Mouse (Mus musculus): ENCODE measurements around the gene Prss53. TPM values are rescaled to one million over a fixed set of nuclear protein-coding genes. Genes with fewer than 3 reads are reported as not detected.
"Not testable (repeated sequence)": the region's sequence is repeated elsewhere in the genome, so short reads cannot be mapped to it uniquely, and the experiment has no call there.

Prss53 gene
- polyA plus RNA-seq, 1 experiment from 2014 or later: 2.4 TPM

DNA sequence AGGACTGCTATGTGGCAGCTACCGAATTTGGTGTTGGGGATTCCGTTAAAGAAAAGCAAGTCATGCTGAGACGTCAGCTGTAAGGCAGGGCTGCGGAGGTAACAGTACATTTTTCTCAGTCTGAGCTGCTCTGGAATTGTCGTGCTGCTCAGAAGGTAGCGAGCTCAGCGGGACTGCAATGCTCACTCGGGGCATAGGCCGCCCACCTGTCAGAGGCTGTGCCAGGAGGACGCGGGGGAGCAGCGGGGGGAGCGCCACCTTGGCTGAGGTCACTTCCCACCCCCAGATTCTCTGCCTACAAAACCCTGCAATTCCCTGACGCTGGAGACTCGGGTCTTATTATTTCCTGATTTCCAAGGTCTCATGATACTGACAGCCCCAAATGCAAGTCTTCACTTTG, 49.9 kb downstream of the Prss53 start:
- Histone ChIP-seq H3K27ac (replicated peaks) (peak overlapping the region; percentile 97), H3K4me1 (peaks cover 14% of the 10 kb centered on the region), H3K9ac (peak overlapping the region; percentile 50), H3K27me3 (no peaks in the 10 kb centered on the region), H3K9me3 (replicated peaks) (no peaks in the 10 kb centered on the region), H3K36me3 (peaks cover 23% of the 10 kb centered on the region), H3K4me3 (replicated peaks) (peak overlapping the region; percentile 66), H3K4me2 (replicated peaks) (peak overlapping the region; percentile 90)
- 2% methylated on average over 15 of the region's 15 CpGs for WGBS
- ATAC-seq (ENCODE audit: insufficient number of reproducible peaks, low FRiP score, low TSS enrichment, low read depth): 0 out of 2 replicates have a peak, but pooled peaks have one; percentile 22

GRCm38 (mm10) chr7:127840031-127840430, 50.7 kb downstream of the Prss53 start:
- WGBS: 84% methylated on average over 2 of the region's 2 CpGs
- not testable (repeated sequence) for H3K9ac ChIP-seq; ATAC-seq (ENCODE audit: insufficient number of reproducible peaks, low FRiP score, low TSS enrichment, low read depth); H3K27me3 ChIP-seq; H3K9me3 ChIP-seq (replicated peaks); H3K27ac ChIP-seq (replicated peaks); H3K4me3 ChIP-seq (replicated peaks); H3K4me2 ChIP-seq (replicated peaks)
- H3K4me1 ChIP-seq: peaks cover 14% of the 10 kb centered on the region
- peaks cover 16% of the 10 kb centered on the region for H3K36me3 ChIP-seq

GRCm38 (mm10) chr7:127837878-127838277, 52.9 kb downstream of the Prss53 start:
- not testable (repeated sequence) for H3K4me2 ChIP-seq (replicated peaks); H3K36me3 ChIP-seq; H3K27ac ChIP-seq (replicated peaks); H3K27me3 ChIP-seq; H3K9me3 ChIP-seq (replicated peaks); ATAC-seq (ENCODE audit: insufficient number of reproducible peaks, low FRiP score, low TSS enrichment, low read depth); H3K4me3 ChIP-seq (replicated peaks); H3K9ac ChIP-seq
- H3K4me1 ChIP-seq: peaks cover 12% of the 10 kb centered on the region
- 75% methylated on average over 4 of the region's 4 CpGs for WGBS

DNA sequence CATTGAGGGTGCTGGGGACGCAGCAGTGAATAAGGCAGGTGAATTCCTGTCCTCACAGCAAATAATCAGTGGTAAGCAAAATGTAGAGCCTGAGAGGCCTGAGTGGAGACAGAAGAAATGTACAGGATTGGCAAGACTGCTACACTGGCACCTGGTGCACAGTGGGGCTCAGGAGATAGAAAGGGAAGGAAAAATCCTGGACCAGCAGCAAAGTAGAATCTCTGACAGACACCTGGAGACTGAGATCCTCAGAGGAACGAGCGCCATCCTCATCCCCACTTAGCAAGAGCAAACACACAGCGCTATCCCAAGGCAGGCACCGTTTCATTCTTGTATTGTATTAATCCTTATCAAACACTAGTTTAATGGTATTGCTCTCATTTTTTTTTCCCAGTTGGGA, 53.3 kb downstream of the Prss53 start:
- no peaks in the 10 kb centered on the region for H3K36me3 ChIP-seq
- no peak overlapping the region for H3K9ac ChIP-seq
- H3K4me3 ChIP-seq (replicated peaks): no peak overlapping the region
- no peaks in the 10 kb centered on the region for H3K9me3 ChIP-seq (replicated peaks)
- no peak for ATAC-seq (ENCODE audit: insufficient number of reproducible peaks, low FRiP score, low TSS enrichment, low read depth)
- WGBS: 85% methylated on average over 5 of the region's 5 CpGs
- H3K4me2 ChIP-seq (replicated peaks): no peak overlapping the region
- no peaks in the 10 kb centered on the region for H3K27me3 ChIP-seq
- no peak overlapping the region for H3K27ac ChIP-seq (replicated peaks)
- H3K4me1 ChIP-seq: peaks cover 8% of the 10 kb centered on the region

Other genes with a start within 250 kb of the Prss53 start
- 93.4 and 99.8 TPM in 2 replicates for gene Bcl7c, start 182.0 kb downstream of the Prss53 start, polyA plus RNA-seq (2015; fragmentation: Nextera tagmentation; extraction: Ambion mirVana)
- 25.9 and 29.8 TPM in 2 replicates for gene Ctf1, start 178.2 kb downstream of the Prss53 start, polyA plus RNA-seq (2015; fragmentation: Nextera tagmentation; extraction: Ambion mirVana)
- gene Ctf2, start 158.8 kb downstream of the Prss53 start, polyA plus RNA-seq (2015; fragmentation: Nextera tagmentation; extraction: Ambion mirVana): 1.1 and 1.3 TPM in 2 replicates
- 5.2 and 5.7 TPM in 2 replicates for gene Fbxl19, start 146.4 kb downstream of the Prss53 start, polyA plus RNA-seq (2015; fragmentation: Nextera tagmentation; extraction: Ambion mirVana)
- 27.6 and 28.1 TPM in 2 replicates for gene Orai3, start 121.2 kb downstream of the Prss53 start, polyA plus RNA-seq (2015; fragmentation: Nextera tagmentation; extraction: Ambion mirVana)
- gene Setd1a, start 114.3 kb downstream of the Prss53 start, polyA plus RNA-seq (2015; fragmentation: Nextera tagmentation; extraction: Ambion mirVana): 26.3 and 27.0 TPM in 2 replicates
- not detected in 2 replicates for gene Gm49388, start 105.4 kb downstream of the Prss53 start, polyA plus RNA-seq (2015; fragmentation: Nextera tagmentation; extraction: Ambion mirVana)
- gene Hsd3b7, start 90.4 kb downstream of the Prss53 start, polyA plus RNA-seq (2015; fragmentation: Nextera tagmentation; extraction: Ambion mirVana): 24.8 and 25.2 TPM in 2 replicates
- 58.9 and 69.6 TPM in 2 replicates for gene Stx4a, start 66.7 kb downstream of the Prss53 start, polyA plus RNA-seq (2015; fragmentation: Nextera tagmentation; extraction: Ambion mirVana)
- 4.3 and 6.9 TPM in 2 replicates for gene Stx1b, start 66.4 kb downstream of the Prss53 start, polyA plus RNA-seq (2015; fragmentation: Nextera tagmentation; extraction: Ambion mirVana)
- gene Zfp646, start 14.7 kb downstream of the Prss53 start, polyA plus RNA-seq (2015; fragmentation: Nextera tagmentation; extraction: Ambion mirVana): 9.7 and 10.9 TPM in 2 replicates
- 17.7 and 18.1 TPM in 2 replicates for gene Zfp668, start 14.1 kb downstream of the Prss53 start, polyA plus RNA-seq (2015; fragmentation: Nextera tagmentation; extraction: Ambion mirVana)
- not detected in 2 replicates for gene Gm21974, start 4.5 kb upstream of the Prss53 start, polyA plus RNA-seq (2015; fragmentation: Nextera tagmentation; extraction: Ambion mirVana)
- 234 and 262 TPM in 2 replicates for gene Vkorc1, start 4.6 kb upstream of the Prss53 start, polyA plus RNA-seq (2015; fragmentation: Nextera tagmentation; extraction: Ambion mirVana)
- gene Bckdk, start 13.1 kb upstream of the Prss53 start, polyA plus RNA-seq (2015; fragmentation: Nextera tagmentation; extraction: Ambion mirVana): 108 and 112 TPM in 2 replicates
- gene Kat8, start 21.5 kb upstream of the Prss53 start, polyA plus RNA-seq (2015; fragmentation: Nextera tagmentation; extraction: Ambion mirVana): 39.8 and 40.2 TPM in 2 replicates
- 15.8 and 17.2 TPM in 2 replicates for gene Prss8, start 39.1 kb upstream of the Prss53 start, polyA plus RNA-seq (2015; fragmentation: Nextera tagmentation; extraction: Ambion mirVana)
- 12.1 and 12.2 TPM in 2 replicates for gene Prss36, start 55.8 kb upstream of the Prss53 start, polyA plus RNA-seq (2015; fragmentation: Nextera tagmentation; extraction: Ambion mirVana)
- 394 and 418 TPM in 2 replicates for gene Fus, start 76.5 kb upstream of the Prss53 start, polyA plus RNA-seq (2015; fragmentation: Nextera tagmentation; extraction: Ambion mirVana)
- 102 and 112 TPM in 2 replicates for gene Pycard, start 102.9 kb upstream of the Prss53 start, polyA plus RNA-seq (2015; fragmentation: Nextera tagmentation; extraction: Ambion mirVana)
- 3.6 and 5.2 TPM in 2 replicates for gene Trim72, start 113.0 kb upstream of the Prss53 start, polyA plus RNA-seq (2015; fragmentation: Nextera tagmentation; extraction: Ambion mirVana)
- gene Itgam, start 171.7 kb upstream of the Prss53 start, polyA plus RNA-seq (2015; fragmentation: Nextera tagmentation; extraction: Ambion mirVana): 1.6 and 1.8 TPM in 2 replicates
- gene Gm49368, start 171.7 kb upstream of the Prss53 start, polyA plus RNA-seq (2015; fragmentation: Nextera tagmentation; extraction: Ambion mirVana): not detected in 2 replicates
- 0.14 and 0.19 TPM in 2 replicates for gene Itgax, start 238.6 kb upstream of the Prss53 start, polyA plus RNA-seq (2015; fragmentation: Nextera tagmentation; extraction: Ambion mirVana)